Mouse (Mus musculus): ENCODE data around the gene Nos1.

DNA sequence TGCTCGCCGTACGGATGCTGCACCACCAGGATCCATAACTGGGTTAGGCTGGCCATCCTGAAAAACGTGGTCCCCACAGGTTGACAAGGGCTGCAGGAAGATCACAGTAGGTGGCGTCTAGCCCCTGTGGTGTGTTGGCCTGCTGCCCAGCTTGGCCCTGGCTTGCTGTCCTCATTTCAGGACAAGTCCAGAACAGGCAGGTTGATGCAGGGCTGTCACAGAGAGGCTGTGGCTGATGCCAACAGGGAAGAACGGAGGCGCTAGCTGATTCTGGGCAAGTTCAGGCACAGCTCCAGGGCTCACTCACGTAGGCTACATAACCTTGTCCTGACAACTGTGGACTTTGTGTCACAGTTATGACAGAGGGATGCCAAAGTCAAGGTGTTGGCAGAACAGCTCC, 108.7 kb downstream of the Nos1 start:
- TF ChIP-seq CTCF (IDR thresholded peaks at IDR 0.05; ENCODE audit: insufficient read depth, low read length), result no peak
- TF ChIP-seq POLR2A (IDR thresholded peaks at IDR 0.05; ENCODE audit: borderline replicate concordance, extremely low read depth, low read depth, low read length), result no peak

Measured in lung, adult 2 months (tissue).